Mouse (Mus musculus) heart, embryonic 13.5 days (tissue): Measurements from ENCODE around the gene Zfyve9. TPM values are rescaled to one million over a fixed set of nuclear protein-coding genes. Genes with fewer than 3 reads are reported as not detected.

Experiments used
- ATAC-seq: fragments of 200-750 bp; cut with Nextera tagmentation; 2 replicates; pipeline ENCODE4 v1.8.0; 2017; ENCODE audit warnings: moderate TSS enrichment; ENCODE audit not compliant: insufficient number of reproducible peaks, low FRiP score, low TSS enrichment; ENCODE audit errors: extremely low read depth
- H3K27ac ChIP-seq: fragments of 300-500 bp; sonication (generic); replicated peaks from 2 replicates; pipeline ENCODE4 v1.5.1; 2015; ENCODE audit warnings: moderate library complexity, mild to moderate bottlenecking, inconsistent platforms
- H3K27me3 ChIP-seq: fragments of 300-500 bp; sonication (generic); replicated peaks from 2 replicates; pipeline ENCODE4 v1.6.1; 2015; ENCODE audit warnings: mild to moderate bottlenecking, inconsistent platforms
- H3K36me3 ChIP-seq: fragments of 300-500 bp; sonication (generic); 2 replicates; pipeline ENCODE4 v1.6.1; 2015; ENCODE audit warnings: mild to moderate bottlenecking, inconsistent platforms
- H3K4me1 ChIP-seq: fragments of 300-500 bp; sonication (generic); 2 replicates; pipeline ENCODE4 v1.6.1; 2015; ENCODE audit warnings: inconsistent platforms
- H3K4me2 ChIP-seq: fragments of 300-500 bp; sonication (generic); 2 replicates; pipeline ENCODE4 v1.6.1; 2015; ENCODE audit warnings: inconsistent platforms, mild to moderate bottlenecking, moderate library complexity
- H3K4me3 ChIP-seq: fragments of 300-500 bp; sonication (generic); 2 replicates; pipeline ENCODE4 v1.5.1; 2015; ENCODE audit warnings: moderate library complexity, mild to moderate bottlenecking, inconsistent platforms
- H3K9ac ChIP-seq: fragments of 300-500 bp; sonication (generic); 2 replicates; pipeline ENCODE4 v1.6.1; 2015; ENCODE audit warnings: inconsistent platforms, mild to moderate bottlenecking, moderate library complexity
- H3K9me3 ChIP-seq: fragments of 300-500 bp; sonication (generic); 2 replicates; pipeline ENCODE4 v1.6.1; 2016; ENCODE audit warnings: inconsistent platforms
- WGBS: fragments of 180-500 bp; shearing (Covaris S2); methylation state at CpG from one replicate; pipeline ENCODE4 v1.1.7; 2015; ENCODE audit warnings: mixed read lengths; 5-methylcytosine and 5-hydroxymethylcytosine counted together
- polyA plus RNA-seq: library from polyadenylated mRNA; unstranded; fragments of >200 nt; fragmentation: Nextera tagmentation; extraction: Ambion mirVana; gene quantifications from 2 replicates; pipeline ENCODE4 v1.2.1, GENCODE M21; 2015

The Zfyve9 gene
- polyA plus RNA-seq, 1 experiment from 2014 or later = 2.8 TPM

DNA sequence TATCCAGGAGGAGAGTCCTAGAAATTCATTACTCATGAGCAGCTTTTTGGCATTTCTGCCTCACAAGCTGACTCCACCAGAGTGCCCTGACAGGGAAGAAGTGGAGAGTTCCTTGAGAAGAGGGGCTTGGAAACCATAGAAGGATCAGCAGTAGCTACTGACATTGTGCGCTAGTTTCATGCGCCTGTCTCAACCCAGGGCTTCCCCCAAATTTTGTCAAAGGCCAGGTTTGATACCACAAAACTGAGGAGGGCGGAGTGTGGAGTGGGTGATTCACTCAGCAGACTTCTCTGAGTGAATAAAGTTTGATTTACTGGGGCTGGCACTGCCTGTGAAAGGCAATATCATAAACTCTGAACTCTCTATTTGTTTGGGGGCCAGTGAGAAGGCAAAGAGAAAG is 171.9 kb downstream of the Zfyve9 start:
- H3K9me3 ChIP-seq = no peaks in the 10 kb centered on the region
- 94% methylated on average over 3 of the region's 3 CpGs for WGBS
- peaks cover 53% of the 10 kb centered on the region for H3K36me3 ChIP-seq
- H3K4me3 ChIP-seq = no peak overlapping the region
- no peak overlapping the region for H3K4me2 ChIP-seq
- H3K9ac ChIP-seq = no peak overlapping the region
- H3K4me1 ChIP-seq = no peaks in the 10 kb centered on the region
- no peak for ATAC-seq
- no peaks in the 10 kb centered on the region for H3K27me3 ChIP-seq
- no peak overlapping the region for H3K27ac ChIP-seq

- H3K4me1 ChIP-seq = no peaks in the 10 kb centered on the region
- H3K4me3 ChIP-seq = no peak overlapping the region
- 92% methylated on average over 7 of the region's 7 CpGs for WGBS
- H3K9ac ChIP-seq = no peak overlapping the region
- H3K27ac ChIP-seq = no peak overlapping the region
- peaks cover 4% of the 10 kb centered on the region; the same call in 1 of the 2 replicates for H3K9me3 ChIP-seq
- H3K27me3 ChIP-seq = no peaks in the 10 kb centered on the region
- no peak overlapping the region for H3K4me2 ChIP-seq
- ATAC-seq = no peak
- H3K36me3 ChIP-seq = peaks cover 81% of the 10 kb centered on the region
Measured at GRCm38 (mm10) chr4:108601870-108602269, 178.7 kb downstream of the Zfyve9 start.

DNA sequence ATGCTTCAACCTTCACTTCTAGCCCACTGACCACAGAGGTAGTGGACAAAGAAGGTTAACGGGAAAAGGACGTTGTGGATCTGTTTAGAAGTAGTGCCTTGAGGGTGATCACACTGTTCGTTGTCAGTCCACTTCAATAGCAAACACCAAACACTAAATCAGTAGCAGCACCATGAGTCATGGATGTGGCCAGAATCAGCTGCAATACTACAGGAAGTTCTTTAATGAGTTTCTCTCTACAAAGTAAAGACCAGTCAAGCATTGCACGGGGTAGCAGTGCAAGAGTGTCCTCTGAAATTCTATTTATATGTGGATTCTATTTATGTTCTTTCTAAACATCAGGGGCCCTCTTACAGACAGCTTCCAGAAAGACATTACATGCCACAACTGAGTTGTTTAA is 182.3 kb downstream of the Zfyve9 start:
- Histone ChIP-seq H3K9me3 (peaks cover 4% of the 10 kb centered on the region; the same call in 1 of the 2 replicates), H3K27ac (no peak overlapping the region), H3K36me3 (peaks cover 47% of the 10 kb centered on the region), H3K4me3 (no peak overlapping the region), H3K27me3 (no peaks in the 10 kb centered on the region), H3K9ac (no peak overlapping the region), H3K4me2 (no peak overlapping the region), H3K4me1 (0 out of 2 replicates have a peak, but pooled peaks cover 2% of the 10 kb centered on the region)
- WGBS = 81% methylated on average over 4 of the region's 4 CpGs
- ATAC-seq = no peak

GRCm38 (mm10) chr4:108595785-108596184 is 184.8 kb downstream of the Zfyve9 start:
- no peak for ATAC-seq
- peaks cover 28% of the 10 kb centered on the region for H3K36me3 ChIP-seq
- H3K9ac ChIP-seq = no peak overlapping the region
- H3K4me2 ChIP-seq = no peak overlapping the region
- H3K4me3 ChIP-seq = no peak overlapping the region
- no peak overlapping the region for H3K27ac ChIP-seq
- 84% methylated on average over 1 of the region's 1 CpGs for WGBS
- no peaks in the 10 kb centered on the region for H3K27me3 ChIP-seq
- no peaks in the 10 kb centered on the region for H3K9me3 ChIP-seq
- 0 out of 2 replicates have a peak, but pooled peaks cover 10% of the 10 kb centered on the region for H3K4me1 ChIP-seq

GRCm38 (mm10) chr4:108593376-108593775 is 187.2 kb downstream of the Zfyve9 start:
- 60% methylated on average over 2 of the region's 2 CpGs for WGBS
- no peak for ATAC-seq
- no peak overlapping the region for H3K9ac ChIP-seq
- H3K9me3 ChIP-seq = no peaks in the 10 kb centered on the region
- 0 out of 2 replicates have a peak, but pooled peaks cover 10% of the 10 kb centered on the region for H3K4me1 ChIP-seq
- no peak overlapping the region for H3K4me2 ChIP-seq
- H3K27ac ChIP-seq = peak overlapping the region; percentile 39; the same call in 1 of the 2 replicates
- no peaks in the 10 kb centered on the region for H3K27me3 ChIP-seq
- H3K36me3 ChIP-seq = peaks cover 12% of the 10 kb centered on the region; the same call in 1 of the 2 replicates
- H3K4me3 ChIP-seq = no peak overlapping the region

Other genes starting within 250 kb of the Zfyve9 start
- 56.9 and 63.9 TPM in 2 replicates for gene Prpf38a, start 201.5 kb downstream of the Zfyve9 start, polyA plus RNA-seq
- gene Orc1, start 201.4 kb downstream of the Zfyve9 start, polyA plus RNA-seq = 5.1 and 6.6 TPM in 2 replicates
- 14.7 and 15.3 TPM in 2 replicates for gene Cc2d1b, start 160.9 kb downstream of the Zfyve9 start, polyA plus RNA-seq
- 1.0 and 1.1 TPM in 2 replicates for gene 3110021N24Rik, start 61.1 kb downstream of the Zfyve9 start, polyA plus RNA-seq
- gene Btf3l4, start 52.8 kb upstream of the Zfyve9 start, polyA plus RNA-seq = 163 and 171 TPM in 2 replicates
- 121 and 130 TPM in 2 replicates for gene Txndc12, start 53.8 kb upstream of the Zfyve9 start, polyA plus RNA-seq
- 24.6 and 27.6 TPM in 2 replicates for gene Kti12, start 67.0 kb upstream of the Zfyve9 start, polyA plus RNA-seq
- 0.83 and 1.4 TPM in 2 replicates for gene A730015C16Rik, start 67.8 kb upstream of the Zfyve9 start, polyA plus RNA-seq
- 6.7 TPM in 2 replicates for gene Rab3b, start 98.3 kb upstream of the Zfyve9 start, polyA plus RNA-seq
- 47.4 and 49.1 TPM in 2 replicates for gene Nrd1, start 219.9 kb upstream of the Zfyve9 start, polyA plus RNA-seq